Mouse (Mus musculus) heart, embryonic 15.5 days (tissue): Measurements from ENCODE around the gene Zfp385c. TPM values are rescaled to one million over a fixed set of nuclear protein-coding genes. Genes with fewer than 3 reads are reported as not detected.
A peak's percentile ranks its signal among the peaks of the same experiment; 100 is the strongest.

Experiments used
- ATAC-seq: fragments of 200-750 bp; cut with Nextera tagmentation; replicated peaks from 2 replicates; pipeline ENCODE4 v1.8.0; 2017; ENCODE audit warnings: low read depth, moderate TSS enrichment; ENCODE audit not compliant: insufficient number of reproducible peaks, insufficient read depth, low FRiP score
- H3K27ac ChIP-seq: fragments of 300-500 bp; sonication (generic); 2 replicates; pipeline ENCODE4 v1.5.1; 2015; ENCODE audit warnings: mild to moderate bottlenecking, inconsistent platforms
- H3K27me3 ChIP-seq: fragments of 300-500 bp; sonication (generic); 2 replicates; pipeline ENCODE4 v1.6.1; 2015; ENCODE audit warnings: inconsistent platforms
- H3K36me3 ChIP-seq: fragments of 300-500 bp; sonication (generic); 2 replicates; pipeline ENCODE4 v1.6.1; 2015; ENCODE audit warnings: mild to moderate bottlenecking, inconsistent platforms
- H3K4me1 ChIP-seq: fragments of 300-500 bp; sonication (generic); replicated peaks from 2 replicates; pipeline ENCODE4 v1.6.1; 2015; ENCODE audit warnings: inconsistent platforms
- H3K4me2 ChIP-seq: fragments of 300-500 bp; sonication (generic); 2 replicates; pipeline ENCODE4 v1.6.1; 2015; ENCODE audit warnings: inconsistent platforms, mild to moderate bottlenecking, moderate library complexity
- H3K4me3 ChIP-seq: fragments of 300-500 bp; sonication (generic); 2 replicates; pipeline ENCODE4 v1.5.1; 2015; ENCODE audit warnings: mild to moderate bottlenecking, inconsistent platforms
- H3K9ac ChIP-seq: fragments of 300-500 bp; sonication (generic); 2 replicates; pipeline ENCODE4 v1.6.1; 2015; ENCODE audit warnings: mild to moderate bottlenecking, inconsistent platforms
- H3K9me3 ChIP-seq: fragments of 300-500 bp; sonication (generic); replicated peaks from 2 replicates; pipeline ENCODE4 v1.6.1; 2016; ENCODE audit warnings: inconsistent platforms
- WGBS: fragments of 180-500 bp; shearing (Covaris S2); methylation state at CpG from one replicate; pipeline ENCODE4 v1.1.7; 2015; ENCODE audit warnings: mixed read lengths; 5-methylcytosine and 5-hydroxymethylcytosine counted together
- polyA plus RNA-seq: library from polyadenylated mRNA; unstranded; fragments of >200 nt; fragmentation: Nextera tagmentation; extraction: Ambion mirVana; gene quantifications from 2 replicates; pipeline ENCODE4 v1.2.1, GENCODE M21; 2015

Zfp385c gene
- polyA plus RNA-seq, 1 experiment from 2014 or later = 0.16 TPM

GRCm38 (mm10) chr11:100703851-100704531, 11.7 kb upstream of the Zfp385c start, which contains the start of gene Dhx58:
Gene Dhx58, minus strand, starts transcription at chr11:100704271.
- no peak for ATAC-seq
- Histone ChIP-seq H3K9me3 (no peaks in the 10 kb centered on the region), H3K4me2 (peak within 1 kb of the TSS; percentile 44), H3K27me3 (no peaks in the 10 kb centered on the region; the same call in 1 of the 2 replicates), H3K9ac (no peak within 1 kb of the TSS), H3K4me1 (peaks cover 21% of the 10 kb centered on the region), H3K4me3 (no peak within 1 kb of the TSS), H3K27ac (no peak within 1 kb of the TSS), H3K36me3 (peaks cover 41% of the 10 kb centered on the region)
- 65% methylated on average over 7 of the region's 7 CpGs for WGBS

GRCm38 (mm10) chr11:100703366-100703765, 11.1 kb upstream of the Zfp385c start:
- H3K4me1 ChIP-seq = peaks cover 21% of the 10 kb centered on the region
- H3K36me3 ChIP-seq = peaks cover 35% of the 10 kb centered on the region
- WGBS = 62% methylated on average over 11 of the region's 11 CpGs
- no peak for ATAC-seq
- no peak overlapping the region for H3K4me3 ChIP-seq
- H3K9ac ChIP-seq = no peak overlapping the region
- no peaks in the 10 kb centered on the region; the same call in 1 of the 2 replicates for H3K27me3 ChIP-seq
- no peak overlapping the region for H3K27ac ChIP-seq
- H3K4me2 ChIP-seq = peak overlapping the region; percentile 44
- no peaks in the 10 kb centered on the region for H3K9me3 ChIP-seq

DNA sequence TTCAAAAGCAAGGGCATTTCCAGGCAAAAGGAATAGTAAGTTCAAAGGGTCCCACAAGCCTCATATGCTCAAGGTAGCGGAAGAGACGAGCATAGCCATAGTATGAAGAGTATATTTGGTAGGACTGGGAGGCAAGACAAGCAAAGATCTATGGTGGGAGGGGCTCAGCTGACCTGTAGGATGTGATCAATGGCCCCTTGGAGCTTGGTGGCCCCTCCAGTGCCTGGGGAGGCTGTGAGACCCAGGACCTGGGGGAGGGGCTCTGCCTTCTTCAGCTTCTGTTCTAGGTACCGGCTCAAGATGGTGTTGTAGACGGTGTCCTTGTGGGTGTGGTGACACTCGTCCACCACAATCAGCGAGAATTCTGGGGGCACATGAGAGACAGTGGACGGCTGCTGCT, 10.7 kb upstream of the Zfp385c start:
- H3K27me3 ChIP-seq = no peaks in the 10 kb centered on the region; the same call in 1 of the 2 replicates
- peaks cover 31% of the 10 kb centered on the region for H3K36me3 ChIP-seq
- peaks cover 21% of the 10 kb centered on the region for H3K4me1 ChIP-seq
- peak overlapping the region; percentile 44 for H3K4me2 ChIP-seq
- H3K27ac ChIP-seq = no peak overlapping the region
- H3K9me3 ChIP-seq = no peaks in the 10 kb centered on the region
- ATAC-seq = no peak
- peak overlapping the region; percentile 24 for H3K4me3 ChIP-seq
- 43% methylated on average over 7 of the region's 7 CpGs for WGBS
- no peak overlapping the region for H3K9ac ChIP-seq

DNA sequence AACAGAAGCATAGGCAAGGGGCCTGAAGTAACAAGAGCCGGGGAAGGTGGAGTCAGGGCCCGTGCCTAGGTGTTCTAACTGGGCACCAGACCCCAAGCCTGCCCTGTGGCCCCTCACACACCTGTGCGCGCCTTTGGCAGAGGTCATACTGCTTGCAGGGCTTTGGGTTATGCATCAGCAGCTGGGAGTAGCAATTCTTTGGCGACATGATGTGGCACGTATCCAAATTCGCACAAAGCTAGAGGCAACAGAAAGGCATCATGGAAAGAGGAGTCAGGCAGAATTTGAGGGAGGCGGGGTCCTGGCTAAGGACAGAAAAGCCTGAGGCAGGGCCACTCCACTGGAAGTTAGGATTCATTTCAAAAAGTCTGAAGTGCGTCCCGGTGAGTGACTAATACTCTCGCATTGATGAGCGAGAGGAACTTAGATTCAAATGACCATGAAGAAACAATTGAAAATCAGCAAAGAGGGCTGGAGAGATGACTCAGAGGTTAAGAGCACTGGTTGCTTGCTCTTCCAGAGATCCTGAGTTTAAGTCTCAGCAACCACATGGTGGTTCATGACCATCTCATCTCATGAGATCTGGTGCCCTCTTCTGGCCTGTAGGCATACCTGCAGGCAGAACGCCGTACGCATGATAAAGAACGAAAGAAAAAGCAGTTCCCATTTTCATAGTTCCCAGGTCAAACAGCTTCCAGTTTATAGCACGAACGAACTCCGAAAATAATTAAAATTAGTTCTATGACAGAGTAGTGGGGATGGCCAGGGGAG, 10.0 kb upstream of the Zfp385c start:
- no peak for ATAC-seq
- Histone ChIP-seq H3K9ac (no peak overlapping the region), H3K27me3 (no peaks in the 10 kb centered on the region; the same call in 1 of the 2 replicates)

DNA sequence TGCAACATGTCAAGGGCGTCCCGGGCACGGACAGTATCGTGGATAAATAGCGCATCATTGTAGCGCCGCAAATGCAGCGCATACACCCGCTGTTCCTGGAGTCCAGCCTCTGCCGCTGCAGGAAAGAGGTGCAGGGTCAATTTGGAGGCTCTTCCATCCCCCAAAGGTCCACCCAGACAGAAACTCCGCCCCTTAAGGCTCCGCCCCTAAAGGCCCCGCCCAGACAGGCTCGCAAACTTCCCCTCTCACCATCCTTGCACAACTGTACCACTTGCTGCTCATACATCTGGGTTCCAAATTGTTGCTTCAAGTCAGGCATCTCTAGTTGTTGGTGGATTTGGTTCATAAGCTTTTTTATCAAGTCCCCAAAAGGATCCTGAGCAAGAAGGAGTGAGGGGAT, 9.0 kb upstream of the Zfp385c start:
- Histone ChIP-seq H3K4me3 (peak overlapping the region; percentile 12), H3K27me3 (no peaks in the 10 kb centered on the region; the same call in 1 of the 2 replicates), H3K4me1 (peaks cover 21% of the 10 kb centered on the region), H3K36me3 (peaks cover 15% of the 10 kb centered on the region), H3K4me2 (peak overlapping the region; percentile 39), H3K27ac (no peak overlapping the region), H3K9ac (no peak overlapping the region), H3K9me3 (no peaks in the 10 kb centered on the region)
- no peak for ATAC-seq
- WGBS = 6% methylated on average over 14 of the region's 14 CpGs

More for the DNA sequence above, 10.0 kb upstream of the Zfp385c start:
- Histone ChIP-seq H3K4me3 (peak overlapping the region; percentile 24), H3K4me2 (peak overlapping the region; percentile 44), H3K9me3 (no peaks in the 10 kb centered on the region), H3K27ac (no peak overlapping the region), H3K36me3 (peaks cover 24% of the 10 kb centered on the region), H3K4me1 (peaks cover 21% of the 10 kb centered on the region)
- 35% methylated on average over 19 of the region's 19 CpGs for WGBS

- no peak overlapping the region for H3K4me2 ChIP-seq
- H3K4me3 ChIP-seq = no peak overlapping the region
- peaks cover 21% of the 10 kb centered on the region for H3K4me1 ChIP-seq
- peaks cover 9% of the 10 kb centered on the region; the same call in 1 of the 2 replicates for H3K36me3 ChIP-seq
- no peak overlapping the region for H3K27ac ChIP-seq
- no peak for ATAC-seq
- no peaks in the 10 kb centered on the region; the same call in 1 of the 2 replicates for H3K27me3 ChIP-seq
- H3K9me3 ChIP-seq = no peaks in the 10 kb centered on the region
- 79% methylated on average over 3 of the region's 3 CpGs for WGBS
- no peak overlapping the region for H3K9ac ChIP-seq
Observed at GRCm38 (mm10) chr11:100700710-100701109, 8.5 kb upstream of the Zfp385c start.

DNA sequence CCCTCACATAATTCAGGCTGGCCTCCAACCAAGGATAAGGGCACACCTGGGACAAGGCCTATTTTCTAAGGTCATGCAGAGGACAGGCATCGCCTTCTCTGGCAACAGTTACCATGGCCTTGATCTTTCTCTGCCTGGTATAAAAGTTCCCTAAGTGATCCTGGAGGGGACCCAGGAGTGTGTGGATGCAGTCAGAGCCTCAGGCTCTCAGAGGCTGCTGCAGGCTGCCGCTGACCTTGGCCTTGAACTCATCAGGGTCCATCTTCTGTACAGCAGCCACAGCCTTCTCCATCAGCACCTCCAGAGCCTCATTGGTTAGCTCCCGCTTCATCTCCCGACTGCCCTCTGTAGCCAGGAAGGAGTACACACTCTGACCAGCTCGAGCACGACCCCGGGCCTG, 5.7 kb upstream of the Zfp385c start:
- WGBS = 61% methylated on average over 7 of the region's 7 CpGs
- Histone ChIP-seq H3K9ac (no peak overlapping the region), H3K4me1 (peaks cover 14% of the 10 kb centered on the region)

GRCm38 (mm10) chr11:100694926-100695325, 2.7 kb upstream of the Zfp385c start:
- no peak; the same call in 1 of the 2 replicates for ATAC-seq
- 34% methylated on average over 5 of the region's 5 CpGs for WGBS
- H3K4me2 ChIP-seq = no peak overlapping the region

More for the DNA sequence above, 5.7 kb upstream of the Zfp385c start:
- Histone ChIP-seq H3K36me3 (no peaks in the 10 kb centered on the region), H3K4me2 (no peak overlapping the region), H3K27ac (no peak overlapping the region), H3K9me3 (no peaks in the 10 kb centered on the region), H3K27me3 (peaks cover 9% of the 10 kb centered on the region), H3K4me3 (no peak overlapping the region)
- no peak for ATAC-seq

GRCm38 (mm10) chr11:100693154-100693553, 899 bp upstream of the Zfp385c start:
- ATAC-seq = no peak
- Histone ChIP-seq H3K27me3 (peaks cover 30% of the 10 kb centered on the region), H3K4me2 (no peak overlapping the region), H3K4me1 (peaks cover 10% of the 10 kb centered on the region), H3K27ac (no peak overlapping the region), H3K4me3 (no peak overlapping the region), H3K9me3 (no peaks in the 10 kb centered on the region), H3K9ac (no peak overlapping the region), H3K36me3 (no peaks in the 10 kb centered on the region)
- 28% methylated on average over 5 of the region's 5 CpGs for WGBS

More at GRCm38 (mm10) chr11:100694926-100695325, 2.7 kb upstream of the Zfp385c start:
- Histone ChIP-seq H3K4me1 (peaks cover 10% of the 10 kb centered on the region), H3K9ac (no peak overlapping the region), H3K27ac (no peak overlapping the region), H3K9me3 (no peaks in the 10 kb centered on the region), H3K27me3 (peaks cover 30% of the 10 kb centered on the region), H3K36me3 (no peaks in the 10 kb centered on the region), H3K4me3 (no peak overlapping the region)

- no peak overlapping the region for H3K4me3 ChIP-seq
- no peak overlapping the region for H3K9ac ChIP-seq
- H3K27ac ChIP-seq = no peak overlapping the region
- H3K27me3 ChIP-seq = peaks cover 30% of the 10 kb centered on the region
- ATAC-seq = no peak
- no peak overlapping the region for H3K4me2 ChIP-seq
- no peaks in the 10 kb centered on the region for H3K9me3 ChIP-seq
- H3K4me1 ChIP-seq = peaks cover 10% of the 10 kb centered on the region
- no peaks in the 10 kb centered on the region for H3K36me3 ChIP-seq
- 66% methylated on average over 7 of the region's 7 CpGs for WGBS
Observed at GRCm38 (mm10) chr11:100690389-100690788, 1.9 kb downstream of the Zfp385c start.

DNA sequence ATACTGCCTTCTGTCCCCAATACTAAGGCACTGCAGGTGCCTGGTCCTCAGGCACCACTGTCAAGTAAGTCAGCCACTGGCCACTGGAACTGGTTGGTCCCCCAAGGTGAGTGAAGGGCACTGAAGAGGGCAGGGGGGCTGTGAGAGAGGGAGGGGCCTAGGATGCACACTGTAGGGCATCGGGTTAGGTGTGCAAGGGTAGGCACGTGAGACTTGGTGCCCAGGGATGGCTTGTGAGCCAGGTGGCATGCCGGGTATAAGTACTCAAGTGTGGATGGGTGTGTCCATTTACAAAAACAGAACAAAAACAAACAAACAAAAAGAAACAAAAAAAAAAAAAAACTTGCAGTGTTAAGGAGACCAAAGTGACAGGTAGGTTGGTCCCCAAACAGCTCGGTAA, 3.8 kb downstream of the Zfp385c start:
- Histone ChIP-seq H3K9ac (no peak overlapping the region), H3K4me3 (no peak overlapping the region), H3K36me3 (no peaks in the 10 kb centered on the region), H3K4me1 (peaks cover 11% of the 10 kb centered on the region), H3K9me3 (no peaks in the 10 kb centered on the region), H3K4me2 (no peak overlapping the region), H3K27me3 (peaks cover 26% of the 10 kb centered on the region), H3K27ac (no peak overlapping the region)
- no peak for ATAC-seq
- 76% methylated on average over 4 of the region's 4 CpGs for WGBS
